Mouse (Mus musculus) liver, embryonic 13.5 days (tissue): Measurements from ENCODE around the gene March10. TPM values are rescaled to one million over a fixed set of nuclear protein-coding genes. Genes with fewer than 3 reads are reported as not detected.

Experiments
- ATAC-seq: fragments of 200-750 bp; cut with Nextera tagmentation; 2 replicates; pipeline ENCODE4 v1.8.0; 2017; ENCODE audit warnings: low read depth, mild to moderate bottlenecking, moderate number of reproducible peaks, moderate library complexity
- DNase-seq: peaks from one replicate; pipeline ENCODE4 v3.0.0; 2022
- H3K27ac ChIP-seq: fragments of 300-500 bp; sonication (generic); 2 replicates; pipeline ENCODE4 v1.5.1; 2015; ENCODE audit warnings: moderate library complexity, mild to moderate bottlenecking, inconsistent platforms
- H3K27me3 ChIP-seq: fragments of 300-500 bp; sonication (generic); 2 replicates; pipeline ENCODE4 v1.6.1; 2015; ENCODE audit warnings: mild to moderate bottlenecking, inconsistent platforms
- H3K36me3 ChIP-seq: fragments of 300-500 bp; sonication (generic); 2 replicates; pipeline ENCODE4 v1.6.1; 2015; ENCODE audit warnings: mild to moderate bottlenecking, inconsistent platforms
- H3K4me1 ChIP-seq: fragments of 300-500 bp; sonication (generic); replicated peaks from 2 replicates; pipeline ENCODE4 v1.6.1; 2015; ENCODE audit warnings: inconsistent platforms
- H3K4me2 ChIP-seq: fragments of 300-500 bp; sonication (generic); 2 replicates; pipeline ENCODE4 v1.6.1; 2015; ENCODE audit warnings: inconsistent platforms, mild to moderate bottlenecking, moderate library complexity
- H3K4me3 ChIP-seq: fragments of 300-500 bp; sonication (generic); replicated peaks from 2 replicates; pipeline ENCODE4 v1.5.1; 2015; ENCODE audit warnings: mild to moderate bottlenecking, inconsistent platforms
- H3K9ac ChIP-seq: fragments of 300-500 bp; sonication (generic); 2 replicates; pipeline ENCODE4 v1.6.1; 2015; ENCODE audit warnings: mild to moderate bottlenecking, inconsistent platforms
- H3K9me3 ChIP-seq: fragments of 300-500 bp; sonication (generic); replicated peaks from 2 replicates; pipeline ENCODE4 v1.6.1; 2016; ENCODE audit warnings: inconsistent platforms
- WGBS: fragments of 180-500 bp; shearing (Covaris S2); methylation state at CpG from one replicate; pipeline ENCODE4 v1.1.7; 2015; ENCODE audit not compliant: insufficient replicate concordance; 5-methylcytosine and 5-hydroxymethylcytosine counted together
- polyA plus RNA-seq: library from polyadenylated mRNA; unstranded; fragments of >200 nt; fragmentation: Nextera tagmentation; extraction: Ambion mirVana; gene quantifications from 2 replicates; pipeline ENCODE4 v1.2.1, GENCODE M21; 2015

March10 gene
- polyA plus RNA-seq, 1 experiment from 2014 or later, result not detected

- H3K4me1 ChIP-seq, result peaks cover 6% of the 10 kb centered on the region; the same call in 1 of the 2 replicates
- ATAC-seq (no peak), DNase-seq (no peak)
- H3K4me3 ChIP-seq, result no peak overlapping the region
- WGBS, result 17% methylated on average over 4 of the region's 4 CpGs
- no peaks in the 10 kb centered on the region for H3K27me3 ChIP-seq
- H3K36me3 ChIP-seq, result no peaks in the 10 kb centered on the region
- no peaks in the 10 kb centered on the region for H3K9me3 ChIP-seq
- no peak overlapping the region for H3K27ac ChIP-seq
- no peak overlapping the region for H3K9ac ChIP-seq
- no peak overlapping the region for H3K4me2 ChIP-seq
Observed at GRCm38 (mm10) chr11:105466756-105467155, 10.2 kb upstream of the March10 start.

GRCm38 (mm10) chr11:105465488-105465887, 9.0 kb upstream of the March10 start:
- no peaks in the 10 kb centered on the region for H3K36me3 ChIP-seq
- no peak for DNase-seq
- H3K4me2 ChIP-seq, result no peak overlapping the region

GRCm38 (mm10) chr11:105464430-105464967, 8.0 kb upstream of the March10 start:
- 42% methylated on average over 8 of the region's 8 CpGs for WGBS
- no peaks in the 10 kb centered on the region for H3K36me3 ChIP-seq
- H3K9me3 ChIP-seq, result no peaks in the 10 kb centered on the region
- H3K27ac ChIP-seq, result no peak overlapping the region
- H3K4me2 ChIP-seq, result no peak overlapping the region
- H3K9ac ChIP-seq, result no peak overlapping the region
- peaks cover 2% of the 10 kb centered on the region; the same call in 1 of the 2 replicates for H3K4me1 ChIP-seq
- H3K27me3 ChIP-seq, result no peaks in the 10 kb centered on the region
- H3K4me3 ChIP-seq, result no peak overlapping the region
- ATAC-seq (no peak), DNase-seq (no peak)

More at GRCm38 (mm10) chr11:105465488-105465887, 9.0 kb upstream of the March10 start:
- H3K27me3 ChIP-seq, result no peaks in the 10 kb centered on the region
- H3K4me3 ChIP-seq, result no peak overlapping the region
- H3K9ac ChIP-seq, result no peak overlapping the region
- no peaks in the 10 kb centered on the region for H3K9me3 ChIP-seq
- no peak for ATAC-seq
- 66% methylated on average over 9 of the region's 9 CpGs for WGBS
- H3K4me1 ChIP-seq, result peaks cover 6% of the 10 kb centered on the region; the same call in 1 of the 2 replicates
- no peak overlapping the region for H3K27ac ChIP-seq

- H3K9me3 ChIP-seq, result no peaks in the 10 kb centered on the region
- no peak for ATAC-seq
- no peak overlapping the region for H3K4me2 ChIP-seq
- peaks cover 26% of the 10 kb centered on the region for H3K27me3 ChIP-seq
- DNase-seq, result no peak
- no peak overlapping the region for H3K9ac ChIP-seq
- H3K27ac ChIP-seq, result no peak overlapping the region
- 38% methylated on average over 5 of the region's 5 CpGs for WGBS
- no peaks in the 10 kb centered on the region for H3K4me1 ChIP-seq
- H3K4me3 ChIP-seq, result no peak overlapping the region
- no peaks in the 10 kb centered on the region for H3K36me3 ChIP-seq
Observed at GRCm38 (mm10) chr11:105459900-105460299, 3.4 kb upstream of the March10 start.

DNA sequence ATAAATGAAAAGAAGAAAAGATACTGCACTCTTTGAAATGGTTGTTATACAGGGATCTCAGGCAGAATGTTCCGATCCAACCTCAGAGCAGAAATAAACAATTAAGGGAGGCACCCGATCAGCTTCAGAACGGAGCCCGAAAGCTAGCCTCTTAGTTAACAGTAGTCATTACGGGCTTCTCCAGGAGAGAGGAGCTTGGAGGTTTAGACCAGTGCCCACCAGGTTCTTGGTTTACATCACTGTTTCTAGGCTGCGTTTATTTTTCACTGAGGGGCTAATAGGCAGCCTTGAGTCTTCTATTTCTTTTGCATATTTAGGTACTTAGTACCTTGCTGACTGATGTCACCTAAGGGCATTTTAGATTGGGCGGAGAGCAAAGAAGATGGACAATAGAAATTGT, 506 bp upstream of the March10 start:
- no peaks in the 10 kb centered on the region for H3K36me3 ChIP-seq
- DNase-seq, result no peak
- H3K9ac ChIP-seq, result no peak overlapping the region
- H3K4me2 ChIP-seq, result no peak overlapping the region
- no peaks in the 10 kb centered on the region for H3K4me1 ChIP-seq
- H3K9me3 ChIP-seq, result no peaks in the 10 kb centered on the region
- 73% methylated on average over 7 of the region's 7 CpGs for WGBS
- no peak overlapping the region for H3K27ac ChIP-seq
- no peak for ATAC-seq
- peaks cover 28% of the 10 kb centered on the region for H3K27me3 ChIP-seq
- no peak overlapping the region for H3K4me3 ChIP-seq

GRCm38 (mm10) chr11:105455118-105455517, 1.4 kb downstream of the March10 start:
- Histone ChIP-seq H3K27ac (no peak overlapping the region), H3K9me3 (no peaks in the 10 kb centered on the region), H3K9ac (no peak overlapping the region), H3K27me3 (peaks cover 28% of the 10 kb centered on the region), H3K36me3 (no peaks in the 10 kb centered on the region), H3K4me1 (no peaks in the 10 kb centered on the region), H3K4me2 (no peak overlapping the region), H3K4me3 (no peak overlapping the region)
- WGBS, result 74% methylated on average over 5 of the region's 5 CpGs
- DNase-seq (no peak), ATAC-seq (no peak)

DNA sequence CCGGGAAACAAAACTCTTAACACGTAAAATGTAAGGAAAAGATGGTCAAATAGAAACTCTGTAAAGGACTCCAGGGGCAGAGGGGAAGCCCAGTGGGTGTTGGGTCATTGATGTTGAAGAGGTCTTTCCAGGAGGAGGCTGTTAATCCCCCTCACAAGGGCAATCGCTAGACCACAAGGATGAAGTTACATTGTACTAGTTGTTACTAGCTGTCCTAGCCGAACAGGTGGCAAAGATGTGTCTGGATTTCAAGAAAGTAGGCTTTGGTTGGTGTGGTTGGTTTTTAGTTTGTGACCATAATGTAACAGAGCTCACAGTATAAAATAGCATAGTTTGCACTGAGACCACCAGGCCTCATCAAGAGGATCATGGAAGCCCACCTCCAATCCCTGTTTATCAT, 3.5 kb downstream of the March10 start:
- no peak for DNase-seq
- Histone ChIP-seq H3K4me2 (no peak overlapping the region), H3K9ac (no peak overlapping the region), H3K36me3 (no peaks in the 10 kb centered on the region), H3K9me3 (no peaks in the 10 kb centered on the region), H3K27ac (no peak overlapping the region), H3K27me3 (peaks cover 28% of the 10 kb centered on the region), H3K4me1 (no peaks in the 10 kb centered on the region), H3K4me3 (no peak overlapping the region)
- no peak for ATAC-seq
- 68% methylated on average over 4 of the region's 4 CpGs for WGBS

DNA sequence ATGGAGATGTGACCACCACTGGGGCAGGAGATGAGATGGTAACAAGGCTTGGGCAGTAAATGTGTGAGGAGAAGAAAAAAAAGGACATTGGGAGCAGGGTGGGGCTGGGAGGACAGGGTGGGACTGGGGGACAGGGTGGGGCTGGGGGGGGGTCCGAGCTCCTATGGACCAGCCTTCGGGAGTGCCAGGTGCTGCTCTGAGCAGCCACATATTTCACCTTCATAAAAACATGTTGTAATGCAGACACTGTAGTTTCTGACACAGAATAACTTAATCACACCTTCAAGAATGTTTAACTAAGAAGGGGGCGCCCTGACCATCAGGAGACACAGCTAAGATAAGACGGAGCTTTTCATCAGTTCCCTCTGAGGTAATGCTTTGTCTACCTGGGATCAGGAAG, 4.0 kb downstream of the March10 start:
- no peak for DNase-seq
- 60% methylated on average over 4 of the region's 4 CpGs for WGBS
- H3K4me1 ChIP-seq, result no peaks in the 10 kb centered on the region
- H3K27me3 ChIP-seq, result peaks cover 25% of the 10 kb centered on the region
- no peak overlapping the region for H3K9ac ChIP-seq
- no peak overlapping the region for H3K27ac ChIP-seq
- no peak overlapping the region for H3K4me2 ChIP-seq
- H3K4me3 ChIP-seq, result no peak overlapping the region
- no peaks in the 10 kb centered on the region for H3K36me3 ChIP-seq
- no peak for ATAC-seq
- H3K9me3 ChIP-seq, result no peaks in the 10 kb centered on the region

DNA sequence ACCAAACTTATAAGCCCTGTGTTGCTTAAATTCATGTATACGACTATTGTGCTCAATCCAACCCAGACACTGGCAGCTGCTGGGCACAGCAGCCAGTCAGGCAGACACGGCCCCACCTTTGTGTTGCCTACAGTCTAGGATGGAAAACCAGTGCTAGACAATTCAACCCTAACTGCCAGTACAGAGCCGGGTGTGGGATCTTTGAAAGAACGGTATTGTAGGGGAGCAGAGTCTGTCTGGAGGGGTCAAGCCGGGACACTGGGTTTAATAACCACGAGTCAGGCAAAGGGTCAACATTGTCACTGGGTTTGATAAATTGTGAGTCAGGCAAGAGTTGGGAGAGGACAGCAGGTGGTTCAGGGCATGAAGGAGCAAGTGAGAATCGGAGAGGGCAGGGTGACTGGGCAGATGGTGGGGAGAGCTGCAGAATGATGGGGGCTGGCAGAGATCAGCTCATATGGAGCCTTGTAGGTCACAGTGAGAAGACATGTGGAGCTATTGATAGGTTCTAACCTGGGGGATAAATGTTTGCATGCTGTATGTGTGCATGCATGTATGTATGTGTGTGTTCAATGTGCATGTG, 4.9 kb downstream of the March10 start:
- Histone ChIP-seq H3K9ac (no peak overlapping the region), H3K36me3 (no peaks in the 10 kb centered on the region), H3K27me3 (peaks cover 17% of the 10 kb centered on the region), H3K4me1 (no peaks in the 10 kb centered on the region), H3K4me3 (no peak overlapping the region), H3K4me2 (no peak overlapping the region), H3K9me3 (no peaks in the 10 kb centered on the region), H3K27ac (no peak overlapping the region)
- ATAC-seq (no peak), DNase-seq (no peak)
- 64% methylated on average over 7 of the region's 7 CpGs for WGBS

GRCm38 (mm10) chr11:105449581-105450315, 6.8 kb downstream of the March10 start:
- no peak for DNase-seq

DNA sequence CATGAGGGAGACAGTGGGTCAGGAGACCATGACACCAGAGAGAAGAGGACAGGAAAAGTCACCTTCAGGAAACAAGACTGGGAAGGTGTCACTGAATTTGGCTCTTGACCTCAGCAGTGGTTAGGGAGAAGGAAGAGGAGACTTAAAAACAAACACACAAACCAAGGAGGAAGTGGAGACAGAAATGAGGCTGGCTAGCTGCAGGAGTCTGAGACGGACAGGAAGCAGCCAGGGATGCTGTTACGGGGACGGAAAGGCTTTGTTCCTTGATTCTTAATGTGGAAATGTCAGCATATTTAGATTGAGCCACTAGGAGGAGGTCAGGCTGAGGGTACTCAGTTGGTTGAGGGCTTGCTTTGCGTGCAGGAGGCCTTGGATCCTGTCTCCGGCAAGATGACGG, 8.9 kb downstream of the March10 start:
- H3K27me3 ChIP-seq, result no peaks in the 10 kb centered on the region
- no peak for DNase-seq
- no peak overlapping the region for H3K27ac ChIP-seq

More at GRCm38 (mm10) chr11:105449581-105450315, 6.8 kb downstream of the March10 start:
- no peaks in the 10 kb centered on the region for H3K36me3 ChIP-seq
- ATAC-seq, result no peak
- 59% methylated on average over 12 of the region's 12 CpGs for WGBS
- peaks cover under 1% of the 10 kb centered on the region; the same call in 1 of the 2 replicates for H3K27me3 ChIP-seq
- H3K9ac ChIP-seq, result no peak overlapping the region
- H3K27ac ChIP-seq, result no peak overlapping the region
- H3K4me3 ChIP-seq, result no peak overlapping the region
- no peaks in the 10 kb centered on the region for H3K4me1 ChIP-seq
- no peaks in the 10 kb centered on the region for H3K9me3 ChIP-seq
- H3K4me2 ChIP-seq, result no peak overlapping the region

More for the DNA sequence above, 8.9 kb downstream of the March10 start:
- Histone ChIP-seq H3K4me3 (no peak overlapping the region), H3K4me1 (no peaks in the 10 kb centered on the region), H3K9ac (no peak overlapping the region), H3K4me2 (no peak overlapping the region), H3K9me3 (no peaks in the 10 kb centered on the region), H3K36me3 (no peaks in the 10 kb centered on the region)
- 44% methylated on average over 6 of the region's 6 CpGs for WGBS
- ATAC-seq, result no peak
